Mouse (Mus musculus): Measurements from ENCODE around the gene AI661453.

The AI661453 gene

DNA sequence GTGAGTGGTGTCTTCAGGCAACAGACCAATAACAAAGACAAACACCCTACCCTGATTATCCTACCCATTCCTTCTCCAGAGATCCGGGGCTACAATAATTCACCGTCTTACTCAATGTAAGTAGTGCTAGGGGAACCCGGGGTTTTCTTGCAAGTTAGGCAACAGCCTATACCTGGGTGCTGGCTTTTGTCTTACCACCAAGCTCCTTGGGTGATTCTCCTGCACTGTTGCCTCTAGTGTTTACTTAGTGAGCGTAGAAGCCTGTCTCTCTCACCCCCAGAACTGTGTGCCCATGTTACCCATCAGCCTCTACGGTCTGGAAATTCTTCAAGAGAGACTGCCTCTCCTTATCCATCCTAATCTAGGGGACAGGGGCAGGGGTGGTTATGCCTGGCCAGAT is 67.8 kb downstream of the AI661453 start:
- DNase-seq: no peak

DNA sequence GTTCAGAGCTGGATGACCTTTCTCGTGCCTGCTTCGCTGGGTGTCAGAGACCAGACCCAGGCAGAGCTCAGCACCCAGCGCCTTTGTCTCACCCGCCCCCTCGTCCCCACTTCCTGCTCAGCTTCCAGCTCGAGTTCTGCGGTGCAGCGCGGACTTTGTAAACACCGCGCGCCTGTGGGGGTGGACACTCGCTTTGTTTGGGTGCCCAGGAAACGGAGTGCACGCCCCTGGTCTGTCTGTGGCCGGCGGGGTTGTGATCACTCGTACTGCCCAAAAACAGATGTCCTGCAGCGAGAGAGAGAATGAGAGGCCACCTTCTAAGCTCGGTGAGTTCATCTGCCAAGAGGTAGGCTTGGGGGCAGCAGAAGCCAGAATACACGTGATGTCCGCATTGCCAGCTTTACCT is 68.5 kb downstream of the AI661453 start, which contains the start of gene Ccnd3:
Gene Ccnd3 (plus strand): TSS at position 111 of the 406 bp plus-strand sequence.
- peak; percentile 19 for DNase-seq

DNA sequence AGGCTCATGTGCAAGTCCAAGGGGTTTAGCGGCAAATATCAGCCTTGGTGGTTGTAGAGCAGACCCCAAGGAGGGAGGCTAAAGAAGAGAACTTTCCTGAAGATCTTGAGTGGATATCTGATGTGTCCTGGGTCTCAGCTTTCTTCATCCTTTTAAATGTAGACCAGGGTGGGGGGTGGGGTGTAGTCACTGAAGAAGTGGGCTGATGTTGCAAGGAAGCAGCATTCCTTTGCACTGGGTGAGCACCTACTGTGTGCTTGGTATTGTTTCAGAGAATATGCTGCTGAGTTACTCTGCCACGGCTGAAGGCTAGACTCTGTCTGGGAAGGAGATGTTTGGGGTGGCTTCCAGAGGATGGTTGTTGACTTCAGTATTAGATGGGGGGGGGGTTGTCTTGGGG is 69.2 kb downstream of the AI661453 start:
- no peak for DNase-seq

DNA sequence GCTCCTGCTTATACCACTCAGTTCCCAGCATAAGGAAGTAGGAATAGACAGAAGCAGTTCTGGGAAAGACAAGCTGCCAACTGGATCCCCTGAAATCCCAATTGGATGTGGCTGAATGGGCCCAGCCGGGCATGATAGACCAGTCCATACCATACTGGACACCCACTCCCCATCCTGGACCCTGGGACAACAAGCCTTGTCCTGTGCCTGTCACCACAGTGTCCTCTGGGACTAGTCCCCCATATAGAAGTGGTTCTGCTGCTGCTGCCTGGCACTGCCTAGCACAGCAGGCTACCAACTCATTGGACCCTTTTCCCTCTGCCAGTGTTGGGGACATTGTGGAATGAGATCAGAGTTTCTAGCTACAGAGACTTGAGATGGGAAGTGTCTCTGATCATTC is 69.6 kb downstream of the AI661453 start:
- DNase-seq: no peak

DNA sequence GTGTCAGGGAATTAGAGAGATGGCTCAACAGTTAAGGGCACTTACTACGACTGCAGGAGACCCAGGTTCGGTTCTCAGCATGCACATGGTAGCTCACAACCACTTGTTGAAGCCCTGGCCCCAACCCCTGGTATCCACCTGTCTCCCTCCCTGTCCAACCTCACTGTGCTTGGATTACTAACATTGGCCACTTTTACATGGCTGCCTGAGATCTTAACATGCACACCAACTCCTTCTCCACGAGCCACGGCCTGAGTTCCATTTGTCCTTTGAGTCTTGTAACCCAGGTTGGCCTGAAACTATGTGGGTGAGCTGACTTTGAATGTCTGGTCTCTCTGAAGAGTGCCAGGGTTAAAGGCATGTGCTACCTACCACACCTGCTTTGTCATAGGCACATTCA is 70.3 kb downstream of the AI661453 start:
- no peak for DNase-seq

DNA sequence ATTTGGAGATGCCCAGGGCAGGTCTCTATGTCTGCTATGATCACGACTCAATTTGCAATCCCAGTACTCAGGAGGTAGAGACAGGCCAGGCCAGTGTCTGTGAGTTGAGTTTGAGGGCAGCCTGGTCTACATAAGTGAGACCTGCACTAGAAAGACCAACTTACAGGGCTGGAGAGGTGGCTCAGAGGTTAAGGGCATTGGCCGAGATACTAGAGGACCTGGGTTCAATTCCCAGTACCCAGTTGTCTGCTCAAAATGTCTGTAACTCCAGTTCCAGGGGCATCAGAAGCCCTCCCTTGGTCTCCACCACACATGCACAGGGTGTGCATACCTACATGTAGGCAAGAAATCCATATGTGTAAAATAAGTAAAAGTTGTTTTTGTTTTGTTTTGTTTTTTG is 71.1 kb downstream of the AI661453 start:
- no peak for DNase-seq

DNA sequence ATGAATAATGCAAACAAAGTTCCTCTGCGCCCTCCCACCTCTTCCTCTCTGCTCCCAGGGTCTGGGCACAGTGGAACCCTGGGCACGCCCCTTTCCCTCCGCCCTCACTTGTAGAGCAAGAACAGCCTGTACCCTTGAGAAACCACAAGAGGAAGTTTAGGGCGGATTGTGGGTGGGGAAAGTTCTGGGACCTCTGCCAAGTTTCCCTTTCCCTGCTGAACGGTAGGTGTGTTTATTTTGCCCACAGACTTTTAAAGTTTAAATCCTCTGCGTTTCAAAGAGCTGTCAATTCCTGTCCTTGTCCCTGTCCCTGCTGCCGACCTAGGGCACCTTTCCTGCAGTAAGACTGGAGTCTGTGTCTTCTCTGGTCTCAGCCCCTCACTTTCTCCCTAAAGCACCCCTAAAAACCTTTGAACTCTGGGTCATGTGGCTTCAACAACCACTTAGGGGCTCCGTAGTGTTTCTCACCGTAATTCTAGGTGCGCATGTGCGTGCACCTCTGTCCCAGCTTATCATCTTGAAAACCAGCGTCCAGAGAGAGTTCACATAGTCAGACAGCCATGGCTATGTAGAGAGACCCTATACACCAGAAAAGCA is 71.7 kb downstream of the AI661453 start:
- DNase-seq: peak; percentile 38

DNA sequence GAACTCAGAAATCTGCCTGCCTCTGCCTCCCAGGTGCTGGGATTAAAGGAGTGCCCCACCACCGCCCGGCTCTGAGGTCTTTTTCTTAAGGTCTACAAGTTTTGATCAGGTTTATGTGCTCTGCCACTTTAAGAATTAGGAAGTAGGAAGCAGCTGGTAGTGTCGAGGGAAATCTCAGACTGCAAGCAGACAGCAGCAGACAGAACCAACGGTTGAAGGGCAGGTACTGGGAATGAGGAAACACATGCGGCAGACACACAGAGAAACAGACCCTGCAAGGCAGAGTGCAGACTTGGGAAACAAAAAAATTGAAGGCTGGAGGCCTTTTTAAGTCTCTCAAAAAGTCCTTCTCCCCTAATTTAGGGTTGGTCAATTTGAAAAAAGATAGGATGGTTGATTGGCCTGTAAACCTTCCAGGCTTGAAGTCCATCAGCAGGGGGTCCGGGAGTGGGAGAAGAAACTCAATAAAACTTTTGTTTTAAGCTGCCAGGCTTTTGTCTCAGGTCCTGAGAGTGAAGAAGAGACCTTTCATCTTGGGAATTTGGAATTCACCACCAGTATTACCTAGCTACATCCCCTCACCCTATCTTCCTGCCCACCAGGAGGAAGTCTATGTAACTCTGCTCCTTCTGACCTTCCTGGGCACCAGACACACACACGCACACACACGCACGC is 72.8 kb downstream of the AI661453 start:
- no peak for DNase-seq

DNA sequence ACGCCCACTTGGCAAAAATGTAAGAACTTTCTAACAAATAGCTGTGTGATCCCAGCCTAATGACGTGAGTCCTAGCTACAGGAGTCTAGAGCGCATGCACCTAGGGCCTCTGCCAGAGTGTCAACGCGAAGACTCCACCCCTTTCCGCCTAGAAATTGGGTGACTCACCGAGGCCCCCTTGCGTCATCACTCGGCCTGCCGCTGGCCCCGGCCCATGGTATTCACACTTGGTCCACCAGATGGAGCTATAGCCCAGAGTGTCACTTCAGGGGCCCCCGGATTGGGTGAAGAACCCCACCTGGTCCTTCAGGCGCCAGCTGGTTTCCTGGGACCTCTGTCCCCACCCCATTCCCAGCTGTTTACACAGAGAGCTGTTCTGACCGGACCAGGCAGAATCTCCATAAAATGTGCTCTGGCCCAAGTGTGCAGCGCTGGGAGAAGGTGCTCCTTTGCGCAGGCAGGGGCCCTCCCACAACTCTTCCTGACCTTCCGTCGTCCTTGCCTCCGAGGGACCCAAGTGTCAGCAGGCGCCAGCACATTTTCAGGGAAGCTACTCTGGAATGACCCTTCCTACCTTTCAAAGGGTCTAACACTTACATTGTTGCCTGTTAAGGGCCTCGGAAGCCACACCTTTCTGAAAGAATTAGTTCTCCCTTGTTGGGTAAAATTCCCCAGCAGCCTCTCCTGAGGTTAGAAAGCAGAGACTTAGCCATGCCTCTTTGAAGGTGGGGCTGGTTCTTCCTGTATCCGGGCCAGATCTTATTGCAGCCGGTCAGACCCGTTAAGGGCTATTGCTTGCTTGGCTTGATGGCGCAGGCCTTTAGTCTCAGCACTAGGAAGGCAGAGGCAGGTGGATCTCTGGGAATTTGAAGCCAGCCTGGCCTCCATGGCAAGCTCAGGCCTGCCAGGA is 75.0 kb downstream of the AI661453 start:
- DNase-seq: peak; percentile 81

DNA sequence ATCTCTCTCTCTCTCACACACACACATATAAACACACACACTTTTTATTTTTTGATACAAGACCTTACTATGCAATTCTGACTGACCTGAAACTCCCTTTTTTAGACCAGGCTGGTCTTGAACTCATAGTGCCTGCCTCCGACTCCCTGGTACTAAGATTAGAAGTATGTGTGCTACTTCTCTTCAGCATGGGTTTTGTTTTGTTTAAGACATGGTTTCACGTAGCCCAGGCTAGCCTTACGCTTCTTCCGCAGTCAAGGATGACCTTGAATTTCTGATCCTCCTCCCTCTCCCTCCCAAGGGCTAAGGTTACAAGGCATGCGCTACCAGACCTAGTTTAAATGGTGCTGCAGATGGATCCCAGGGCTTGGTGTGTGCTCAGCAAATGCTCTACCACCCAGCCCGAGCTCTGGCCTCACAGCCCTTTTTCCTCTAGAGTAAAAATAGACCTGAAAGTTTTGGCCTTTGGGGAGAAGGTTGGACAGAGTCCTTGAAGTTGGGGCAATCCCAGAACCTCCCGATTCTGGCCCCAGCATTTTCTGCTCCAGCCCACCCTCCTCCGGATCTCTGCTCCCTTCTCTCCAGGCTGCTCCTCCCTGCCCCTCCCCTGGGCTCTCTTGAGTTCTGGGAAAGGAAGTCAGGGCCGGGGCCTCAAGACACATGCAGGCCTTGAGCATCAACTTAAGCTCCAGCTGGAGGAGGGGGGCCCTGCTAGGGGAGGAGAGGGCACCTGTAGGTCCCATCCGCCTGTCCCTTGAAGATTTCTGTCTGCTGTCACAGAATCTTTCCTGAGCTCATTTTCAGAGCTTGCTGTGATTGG is 76.8 kb downstream of the AI661453 start:
- DNase-seq: no peak

DNA sequence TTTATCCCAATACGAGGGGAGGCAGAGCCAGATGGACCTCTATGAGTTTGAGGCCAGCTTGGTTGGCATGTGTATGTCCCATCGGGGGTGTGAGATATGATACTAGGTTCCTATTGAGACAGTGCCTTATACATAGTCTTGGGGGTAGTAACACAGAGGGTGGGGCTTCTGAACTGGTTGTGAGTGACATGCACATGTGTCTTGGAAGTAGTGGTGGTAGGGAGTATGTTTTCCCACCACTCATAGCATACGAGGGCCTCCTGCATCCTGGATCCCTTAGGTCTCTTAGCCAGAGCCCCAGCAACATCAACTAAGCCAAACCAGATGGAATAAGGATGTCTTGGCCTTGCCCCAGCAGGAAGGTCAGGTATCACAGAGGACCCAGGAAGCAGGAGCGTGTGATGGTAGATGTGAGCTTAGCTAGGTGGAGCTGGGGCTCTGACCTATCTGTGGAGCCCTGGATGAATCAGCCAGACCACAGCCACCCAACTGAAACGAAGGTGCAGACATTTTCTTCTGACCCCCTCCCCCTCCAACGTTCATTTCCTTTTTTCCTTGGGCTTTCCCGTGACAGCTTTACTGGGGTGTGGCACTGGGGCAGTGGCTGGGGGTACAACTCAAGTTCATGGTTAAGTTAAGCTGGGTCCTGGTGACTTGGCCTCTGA is 78.9 kb downstream of the AI661453 start:
- DNase-seq: no peak

DNA sequence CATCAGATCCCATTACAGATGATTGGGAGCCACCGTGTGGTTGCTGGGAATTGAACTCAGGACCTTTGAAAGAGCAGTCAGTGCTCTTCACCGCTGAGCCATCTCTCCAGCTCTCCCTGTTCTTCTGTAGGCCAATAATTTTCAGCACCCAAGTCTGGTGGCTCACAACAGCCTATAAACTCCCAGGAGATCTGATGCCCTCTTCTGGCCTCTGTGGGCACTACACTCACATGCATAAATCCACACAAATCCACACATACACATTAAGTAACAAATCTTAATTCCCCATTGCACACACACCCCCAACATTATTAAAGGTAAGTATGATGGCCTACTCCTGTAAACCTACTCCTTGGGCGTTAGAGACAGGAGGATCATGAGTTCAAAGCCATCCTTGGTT is 79.8 kb downstream of the AI661453 start:
- DNase-seq: no peak

DNA sequence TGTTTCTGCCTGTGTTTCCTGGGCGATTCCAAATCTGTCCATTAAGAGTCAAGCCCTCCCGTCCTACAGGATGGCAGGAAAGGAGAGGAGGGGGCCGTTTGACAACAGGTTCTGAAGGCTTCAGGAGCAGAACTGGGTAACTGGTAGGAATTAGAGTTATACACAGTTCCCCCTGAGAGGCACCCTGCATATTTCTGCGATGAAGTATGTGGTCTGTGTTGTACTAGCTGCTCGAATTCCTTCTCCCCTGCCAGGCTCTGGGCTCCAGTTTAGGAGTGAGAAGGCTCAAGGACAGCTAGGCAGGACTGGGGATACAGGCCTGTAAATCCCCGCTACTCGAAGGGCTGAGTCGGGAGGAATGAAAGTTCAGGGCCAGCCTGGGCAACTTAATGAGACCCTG is 81.8 kb downstream of the AI661453 start:
- DNase-seq: no peak
